ENCODE assay signal across 8 mouse cellular contexts in genomic region chr1:75422823-75423471, GRCm38 (mm10). TPM values are rescaled to one million over a fixed set of nuclear protein-coding genes. Genes with fewer than 3 reads are reported as not detected.
DNase-seq lines count a peak whose midpoint lies in the region; ATAC-seq and TF ChIP-seq lines count a peak whose summit lies in the region.

No protein-coding gene starts in this region.

- H3K27me3 ChIP-seq in heart, embryonic 14.5 days (ENCODE audit: control insufficient read depth, insufficient read depth, low read length) = peaks cover 24% of the 10 kb centered on the region
- H3K27me3 ChIP-seq in hindbrain, embryonic 14.5 days (ENCODE audit: control insufficient read depth, insufficient read depth, low read length) = peaks cover 43% of the 10 kb centered on the region
- peaks cover 47% of the 10 kb centered on the region for H3K27me3 ChIP-seq in liver, postnatal 0 days (ENCODE audit: insufficient read depth, low read length)

- H3K9ac ChIP-seq in heart, embryonic 14.5 days (ENCODE audit: low read length) = peak overlapping the region; percentile 54
- H3K9ac ChIP-seq in hindbrain, embryonic 14.5 days = peak overlapping the region; percentile 51
- H3K9ac ChIP-seq in liver, postnatal 0 days (replicated peaks) = peak overlapping the region; percentile 26; the same call in 1 of the 2 replicates

- H3K9me3 ChIP-seq in heart, embryonic 14.5 days (ENCODE audit: control insufficient read depth, low read length) = no peaks in the 10 kb centered on the region
- H3K9me3 ChIP-seq in hindbrain, embryonic 14.5 days (ENCODE audit: control insufficient read depth, low read length) = no peaks in the 10 kb centered on the region
- no peaks in the 10 kb centered on the region for H3K9me3 ChIP-seq in liver, postnatal 0 days (ENCODE audit: low read length)

- DNase-seq in heart, postnatal 36 days = no peak
- DNase-seq in hindbrain, embryonic 14.5 days (ENCODE audit: low spot score) = peak; percentile 32
- no peak for DNase-seq in liver, postnatal 0 days
- DNase-seq in yolk sac, embryonic 10.5 days (ENCODE audit: low spot score) = peak; percentile 36
- DNase-seq in frontal cortex, postnatal 25 days (ENCODE audit: low spot score in 2 of 2) = no peak
- no peak for DNase-seq in gastrocnemius, postnatal 4 days (ENCODE audit: low spot score in 2 of 2)

- no peak for ATAC-seq in heart, embryonic 14.5 days (ENCODE audit: insufficient number of reproducible peaks, insufficient read depth, low FRiP score, low read depth)
- ATAC-seq in common myeloid progenitor, adult 5-6 weeks (replicated peaks; ENCODE audit: low read depth, poor library complexity, severe bottlenecking) = peak; percentile 23
- peak; percentile 44; the same call in 1 of the 2 replicates for ATAC-seq in hindbrain, embryonic 14.5 days (ENCODE audit: low FRiP score)
- peak; percentile 38; the same call in 1 of the 2 replicates for ATAC-seq in liver, postnatal 0 days

- peaks cover 87% of the 10 kb centered on the region for H3K36me3 ChIP-seq in heart, embryonic 14.5 days (ENCODE audit: control insufficient read depth, insufficient read depth, low read length)
- peaks cover 4% of the 10 kb centered on the region; the same call in 1 of the 2 replicates for H3K36me3 ChIP-seq in hindbrain, embryonic 14.5 days (replicated peaks; ENCODE audit: control insufficient read depth, insufficient read depth)
- H3K36me3 ChIP-seq in liver, postnatal 0 days (replicated peaks; ENCODE audit: insufficient read depth, low read length) = no peaks in the 10 kb centered on the region

- WGBS in heart, embryonic 14.5 days = 10% methylated on average over 71 of the region's 71 CpGs
- under 1% methylated on average over 71 of the region's 71 CpGs for WGBS in hindbrain, embryonic 14.5 days
- 3% methylated on average over 69 of the region's 71 CpGs for WGBS in liver, postnatal 0 days (ENCODE audit: insufficient replicate concordance)

- peaks cover 11 to 29% of the 10 kb centered on the region in 2 experiments; a peak in 3 of 4 replicates for H3K4me1 ChIP-seq in heart, embryonic 14.5 days (ENCODE audit: control insufficient read depth in 2 of 2, insufficient read depth in 2 of 2, low read length in 2 of 2)
- peaks cover 15% of the 10 kb centered on the region for H3K4me1 ChIP-seq in hindbrain, embryonic 14.5 days (replicated peaks; ENCODE audit: control insufficient read depth, insufficient read depth, low read length)
- H3K4me1 ChIP-seq in liver, postnatal 0 days (ENCODE audit: insufficient read depth) = peaks cover 3% of the 10 kb centered on the region; the same call in 1 of the 2 replicates

- peak overlapping the region; percentile 4 to 27; a peak in 3 of 4 replicates for H3K4me3 ChIP-seq in heart, embryonic 14.5 days (ENCODE audit: control insufficient read depth in 1 of 2, insufficient read depth in 1 of 2, low read depth in 1 of 2, low read length in 2 of 2)
- H3K4me3 ChIP-seq in hindbrain, embryonic 14.5 days (replicated peaks; ENCODE audit: low read length) = peak overlapping the region; percentile 26
- peak overlapping the region; percentile 13; the same call in 1 of the 2 replicates for H3K4me3 ChIP-seq in liver, postnatal 0 days (ENCODE audit: low read depth, low read length)

- peak overlapping the region; percentile 56 for H3K4me2 ChIP-seq in heart, embryonic 14.5 days (ENCODE audit: low read length)
- peak overlapping the region; percentile 48 for H3K4me2 ChIP-seq in hindbrain, embryonic 14.5 days (replicated peaks)
- H3K4me2 ChIP-seq in liver, postnatal 0 days (ENCODE audit: low read depth, low read length) = peak overlapping the region; percentile 53

- TF ChIP-seq CTCF in liver, postnatal 0 days (IDR thresholded peaks at IDR 0.05; ENCODE audit: low read depth) = no peak

- TF ChIP-seq EP300 in liver, postnatal 0 days (IDR thresholded peaks at IDR 0.05; ENCODE audit: low read depth) = no peak

- no peak overlapping the region for H3K27ac ChIP-seq in heart, embryonic 14.5 days (replicated peaks in 1 of 2; ENCODE audit: control insufficient read depth in 1 of 2, insufficient read depth in 1 of 2, low read depth in 2 of 2, low read length in 2 of 2)
- no peak overlapping the region for H3K27ac ChIP-seq in hindbrain, embryonic 14.5 days
- H3K27ac ChIP-seq in liver, postnatal 0 days (ENCODE audit: low read depth) = no peak overlapping the region

- intact Hi-C loops in heart, postnatal 36 days (cut with DNase I) = no loop called here

RNA-seq across cellular contexts. Expression of gene Gmppa, which starts 12.8 kb away (rescaled TPM):
- polyA plus RNA-seq in heart, embryonic 14.5 days (2014; fragmentation: Nextera tagmentation; extraction: Ambion mirVana) = 53.3 and 71.9 TPM in 2 replicates
- total RNA-seq in heart, postnatal 36 days (2021) = 10 to 100 TPM; 35.5 to 39.9 TPM
- 61.7 and 73.9 TPM in 2 replicates for total RNA-seq in common myeloid progenitor, adult 5-6 weeks (2017)
- 53.1 and 65.0 TPM in 2 replicates for polyA plus RNA-seq in hindbrain, embryonic 14.5 days (2014; fragmentation: Nextera tagmentation; extraction: Ambion mirVana)
- 21.0 and 22.0 TPM in 2 replicates for polyA plus RNA-seq in liver, postnatal 0 days (2015; fragmentation: Nextera tagmentation; extraction: Ambion mirVana)
- total RNA-seq in gastrocnemius, postnatal 4 days (2021) = 10 to 100 TPM; 43.5 to 49.3 TPM

RNA-seq across cellular contexts. Expression of gene Asic4, which starts 27.3 kb away (rescaled TPM):
- 0.18 TPM in 1 of 2 replicates, not detected in the other for polyA plus RNA-seq in heart, embryonic 14.5 days (2014; fragmentation: Nextera tagmentation; extraction: Ambion mirVana)
- not detected for total RNA-seq in heart, postnatal 36 days (2021)
- total RNA-seq in common myeloid progenitor, adult 5-6 weeks (2017) = not detected in 2 replicates
- 4.9 and 5.0 TPM in 2 replicates for polyA plus RNA-seq in hindbrain, embryonic 14.5 days (2014; fragmentation: Nextera tagmentation; extraction: Ambion mirVana)
- not detected in 2 replicates for polyA plus RNA-seq in liver, postnatal 0 days (2015; fragmentation: Nextera tagmentation; extraction: Ambion mirVana)
- under 1 TPM in 1 of 2 experiments, not detected in 1; 0.13 TPM for total RNA-seq in gastrocnemius, postnatal 4 days (2021)

RNA-seq across cellular contexts. Expression of gene Speg, which starts 47.9 kb away (rescaled TPM):
- 52.4 and 53.4 TPM in 2 replicates for polyA plus RNA-seq in heart, embryonic 14.5 days (2014; fragmentation: Nextera tagmentation; extraction: Ambion mirVana)
- total RNA-seq in heart, postnatal 36 days (2021) = 100 to 1,000 TPM; 120 to 128 TPM
- not detected in 2 replicates for total RNA-seq in common myeloid progenitor, adult 5-6 weeks (2017)
- 18.0 and 22.9 TPM in 2 replicates for polyA plus RNA-seq in hindbrain, embryonic 14.5 days (2014; fragmentation: Nextera tagmentation; extraction: Ambion mirVana)
- polyA plus RNA-seq in liver, postnatal 0 days (2015; fragmentation: Nextera tagmentation; extraction: Ambion mirVana) = 3.4 and 3.5 TPM in 2 replicates
- 100 to 1,000 TPM; 156 to 170 TPM for total RNA-seq in gastrocnemius, postnatal 4 days (2021)

RNA-seq across cellular contexts. Expression of gene Chpf, which starts 56.2 kb away (rescaled TPM):
- polyA plus RNA-seq in heart, embryonic 14.5 days (2014; fragmentation: Nextera tagmentation; extraction: Ambion mirVana) = 23.5 and 27.0 TPM in 2 replicates
- total RNA-seq in heart, postnatal 36 days (2021) = 10 to 100 TPM; 25.5 to 26.8 TPM
- 0.92 and 2.1 TPM in 2 replicates for total RNA-seq in common myeloid progenitor, adult 5-6 weeks (2017)
- polyA plus RNA-seq in hindbrain, embryonic 14.5 days (2014; fragmentation: Nextera tagmentation; extraction: Ambion mirVana) = 49.2 and 55.0 TPM in 2 replicates
- 3.1 and 3.3 TPM in 2 replicates for polyA plus RNA-seq in liver, postnatal 0 days (2015; fragmentation: Nextera tagmentation; extraction: Ambion mirVana)
- 10 to 100 TPM; 47.6 to 51.6 TPM for total RNA-seq in gastrocnemius, postnatal 4 days (2021)

RNA-seq across cellular contexts. Expression of gene Tmem198, which starts 56.4 kb away (rescaled TPM):
- polyA plus RNA-seq in heart, embryonic 14.5 days (2014; fragmentation: Nextera tagmentation; extraction: Ambion mirVana) = 0.20 and 0.38 TPM in 2 replicates
- under 1 TPM; 0.11 to 0.19 TPM for total RNA-seq in heart, postnatal 36 days (2021)
- total RNA-seq in common myeloid progenitor, adult 5-6 weeks (2017) = 0.32 TPM in 1 of 2 replicates, not detected in the other
- polyA plus RNA-seq in hindbrain, embryonic 14.5 days (2014; fragmentation: Nextera tagmentation; extraction: Ambion mirVana) = 37.5 and 40.3 TPM in 2 replicates
- polyA plus RNA-seq in liver, postnatal 0 days (2015; fragmentation: Nextera tagmentation; extraction: Ambion mirVana) = 0.08 TPM in 1 of 2 replicates, not detected in the other
- total RNA-seq in gastrocnemius, postnatal 4 days (2021) = under 1 TPM; 0.78 to 0.93 TPM

Comparison
In these comparisons a context has a peak if more than half of its experiments do, and no peak if none do; other contexts are left out.
1. DNase-seq: peak in hindbrain, embryonic 14.5 days (single experiment) and yolk sac, embryonic 10.5 days (single experiment); none in heart, postnatal 36 days (0 of 2), liver, postnatal 0 days (single experiment), frontal cortex, postnatal 25 days (0 of 2) and gastrocnemius, postnatal 4 days (0 of 2).
2. RNA of gene Speg, which starts 47.9 kb away (total RNA-seq): 156 to 170 TPM in gastrocnemius, postnatal 4 days and 120 to 128 TPM in heart, postnatal 36 days; not detected in common myeloid progenitor, adult 5-6 weeks; every median in the first group is over 100 times any median in the second.
3. Peak in every context shown above with its lines, with median percentiles within 50 percentile points of each other: H3K4me2 ChIP-seq, H3K4me3 ChIP-seq and H3K9ac ChIP-seq.